Comparison of ENCODE assay signal across 24 mouse cellular contexts in genomic region chr4:89177514-89178307, GRCm38 (mm10). TPM values are rescaled to one million over a fixed set of nuclear protein-coding genes. Genes with fewer than 3 reads are reported as not detected.
DNase-seq lines count a peak whose midpoint lies in the region; ATAC-seq and TF ChIP-seq lines count a peak whose summit lies in the region.
"Had no signal": no experiment of that assay in that cellular context is flagged by ENCODE, and none has a peak within 500 bp of the region (broad histone marks: within the 10 kb centered on the region; RNA-seq: fewer than 3 reads in every experiment).

No protein-coding gene starts in this region.

- TF ChIP-seq POLR2A in bone marrow macrophage, adult 2 months (IDR thresholded peaks at IDR 0.05; ENCODE audit: borderline replicate concordance, low read depth, low read length), result no peak

- H3K36me3 ChIP-seq in embryonic facial prominence, embryonic 14.5 days (ENCODE audit: control insufficient read depth, insufficient read depth, low read length), result peaks cover 84% of the 10 kb centered on the region
- H3K36me3 ChIP-seq in embryonic facial prominence, embryonic 10.5 days (replicated peaks), result peaks cover 97% of the 10 kb centered on the region
- peaks cover 26% of the 10 kb centered on the region for H3K36me3 ChIP-seq in midbrain, postnatal 0 days (ENCODE audit: insufficient read depth, low read length)
- peaks cover 20% of the 10 kb centered on the region; the same call in 1 of the 2 replicates for H3K36me3 ChIP-seq in lung, postnatal 0 days (ENCODE audit: insufficient read depth, low read length)
- peaks cover 37% of the 10 kb centered on the region for H3K36me3 ChIP-seq in forebrain, embryonic 11.5 days (ENCODE audit: control insufficient read depth, insufficient read depth, low read length)

- no peak overlapping the region for H3K4me2 ChIP-seq in embryonic facial prominence, embryonic 14.5 days (ENCODE audit: low read depth, low read length)
- no peak overlapping the region for H3K4me2 ChIP-seq in midbrain, postnatal 0 days (ENCODE audit: low read depth, low read length, poor library complexity, severe bottlenecking)
- H3K4me2 ChIP-seq in lung, postnatal 0 days (replicated peaks; ENCODE audit: low read depth, low read length), result no peak overlapping the region
- H3K4me2 ChIP-seq in forebrain, embryonic 11.5 days (ENCODE audit: low read depth, low read length, severe bottlenecking), result no peak overlapping the region
- H3K4me2 ChIP-seq: embryonic facial prominence, embryonic 13.5 days; heart, embryonic 15.5 days; limb, embryonic 13.5 days; midbrain, embryonic 13.5 days had no signal

- no peak overlapping the region for H3K9ac ChIP-seq in embryonic facial prominence, embryonic 14.5 days (ENCODE audit: low read depth, low read length)
- no peak overlapping the region for H3K9ac ChIP-seq in midbrain, postnatal 0 days (replicated peaks; ENCODE audit: low read length, poor library complexity, severe bottlenecking)
- no peak overlapping the region for H3K9ac ChIP-seq in lung, postnatal 0 days (replicated peaks; ENCODE audit: low read depth)
- H3K9ac ChIP-seq in forebrain, embryonic 11.5 days (ENCODE audit: low read length), result no peak overlapping the region
- H3K9ac ChIP-seq: embryonic facial prominence, embryonic 13.5 days; heart, embryonic 15.5 days; limb, embryonic 13.5 days; liver, embryonic 14.5 days; midbrain, embryonic 13.5 days had no signal

- H3K4me3 ChIP-seq in embryonic facial prominence, embryonic 14.5 days (ENCODE audit: low read depth, low read length), result no peak overlapping the region
- H3K4me3 ChIP-seq in embryonic facial prominence, embryonic 10.5 days, result no peak overlapping the region
- H3K4me3 ChIP-seq in bone marrow macrophage, adult 2 months (ENCODE audit: insufficient read depth, low read length), result no peak overlapping the region
- H3K4me3 ChIP-seq in midbrain, postnatal 0 days (ENCODE audit: low read depth, low read length), result no peak overlapping the region
- no peak overlapping the region for H3K4me3 ChIP-seq in lung, postnatal 0 days (ENCODE audit: low read depth, low read length)
- H3K4me3 ChIP-seq in forebrain, embryonic 11.5 days (ENCODE audit: low read depth, low read length), result no peak overlapping the region
- H3K4me3 ChIP-seq: embryonic facial prominence, embryonic 13.5 days; forebrain, embryonic 10.5 days; heart, adult 2 months; heart, embryonic 15.5 days; limb, embryonic 13.5 days; midbrain, embryonic 13.5 days; myocyte had no signal

- 71% methylated on average over 6 of the region's 6 CpGs for WGBS in embryonic facial prominence, embryonic 14.5 days
- 88% methylated on average over 6 of the region's 6 CpGs for WGBS in embryonic facial prominence, embryonic 10.5 days
- 82% methylated on average over 6 of the region's 6 CpGs for WGBS in midbrain, postnatal 0 days
- WGBS in lung, postnatal 0 days, result 64% methylated on average over 6 of the region's 6 CpGs
- 85% methylated on average over 6 of the region's 6 CpGs for WGBS in forebrain, embryonic 11.5 days

- H3K4me1 ChIP-seq in embryonic facial prominence, embryonic 14.5 days (ENCODE audit: control insufficient read depth, insufficient read depth, low read length), result no peaks in the 10 kb centered on the region
- no peaks in the 10 kb centered on the region for H3K4me1 ChIP-seq in embryonic facial prominence, embryonic 10.5 days
- peaks cover 17% of the 10 kb centered on the region for H3K4me1 ChIP-seq in bone marrow macrophage, adult 2 months (ENCODE audit: control insufficient read depth, insufficient read depth, low read length)
- no peaks in the 10 kb centered on the region for H3K4me1 ChIP-seq in midbrain, postnatal 0 days (ENCODE audit: insufficient read depth, low read length)
- no peaks in the 10 kb centered on the region for H3K4me1 ChIP-seq in lung, postnatal 0 days (ENCODE audit: insufficient read depth, low read depth, low read length)
- no peaks in the 10 kb centered on the region for H3K4me1 ChIP-seq in forebrain, embryonic 11.5 days (replicated peaks; ENCODE audit: control insufficient read depth, insufficient read depth, low read length)
- H3K4me1 ChIP-seq: embryonic facial prominence, embryonic 13.5 days; forebrain, embryonic 10.5 days; heart, embryonic 15.5 days; limb, embryonic 13.5 days; midbrain, embryonic 13.5 days had no signal

- peak; percentile 21 for DNase-seq in embryonic facial prominence, embryonic 14.5 days (ENCODE audit: low spot score)
- DNase-seq in embryonic facial prominence, embryonic 10.5 days (ENCODE audit: low spot score), result no peak
- DNase-seq in 3T3-L1 (ENCODE audit: low read depth, low spot score), result peak; percentile 84
- peak; percentile 30 for DNase-seq in kidney, postnatal 10 days
- no peak for DNase-seq in midbrain, postnatal 0 days (ENCODE audit: low spot score)
- DNase-seq in lung, postnatal 0 days (ENCODE audit: low spot score), result no peak
- no peak for DNase-seq in forebrain, embryonic 11.5 days (ENCODE audit: low spot score)
- DNase-seq: adrenal gland, adult 8-10 months; cerebellum, adult 9-11 months; gastrocnemius, postnatal 10 days; heart, adult 2 months; lung, postnatal 10 days; spleen, adult 18-20 months; thymus, adult 18-20 months; thymus, postnatal 4 days had no signal

- no peak overlapping the region for H3K27ac ChIP-seq in embryonic facial prominence, embryonic 14.5 days (replicated peaks; ENCODE audit: low read depth, low read length)
- no peak overlapping the region for H3K27ac ChIP-seq in embryonic facial prominence, embryonic 10.5 days (replicated peaks)
- 0 out of 2 replicates have a peak overlapping the region, but pooled peaks have one; percentile 7 for H3K27ac ChIP-seq in bone marrow macrophage, adult 2 months (ENCODE audit: insufficient read depth, low read depth, low read length)
- H3K27ac ChIP-seq in midbrain, postnatal 0 days (ENCODE audit: low read depth, low read length), result no peak overlapping the region
- no peak overlapping the region for H3K27ac ChIP-seq in lung, postnatal 0 days (ENCODE audit: low read length)
- no peak overlapping the region for H3K27ac ChIP-seq in forebrain, embryonic 11.5 days (ENCODE audit: low read depth, low read length)
- H3K27ac ChIP-seq: embryonic facial prominence, embryonic 13.5 days; forebrain, embryonic 10.5 days; heart, adult 2 months; heart, embryonic 15.5 days; limb, embryonic 13.5 days; liver, embryonic 14.5 days; midbrain, embryonic 13.5 days had no signal

- no peaks in the 10 kb centered on the region for H3K9me3 ChIP-seq in embryonic facial prominence, embryonic 14.5 days (ENCODE audit: control insufficient read depth, low read length)
- no peaks in the 10 kb centered on the region for H3K9me3 ChIP-seq in embryonic facial prominence, embryonic 10.5 days
- H3K9me3 ChIP-seq in midbrain, postnatal 0 days (ENCODE audit: low read length), result no peaks in the 10 kb centered on the region
- H3K9me3 ChIP-seq in lung, postnatal 0 days (ENCODE audit: low read length), result no peaks in the 10 kb centered on the region
- no peaks in the 10 kb centered on the region for H3K9me3 ChIP-seq in forebrain, embryonic 11.5 days (ENCODE audit: control insufficient read depth, low read length)
- H3K9me3 ChIP-seq: embryonic facial prominence, embryonic 13.5 days; heart, embryonic 15.5 days; limb, embryonic 13.5 days; midbrain, embryonic 13.5 days had no signal

- TF ChIP-seq EP300 in lung, postnatal 0 days (IDR thresholded peaks at IDR 0.05), result no peak

- TF ChIP-seq CTCF in bone marrow macrophage, adult 2 months (IDR thresholded peaks at IDR 0.05; ENCODE audit: low read depth, low read length), result no peak
- TF ChIP-seq CTCF in midbrain, postnatal 0 days (IDR thresholded peaks at IDR 0.05), result no peak
- no peak for TF ChIP-seq CTCF in lung, postnatal 0 days (IDR thresholded peaks at IDR 0.05)

- H3K27me3 ChIP-seq in embryonic facial prominence, embryonic 14.5 days (replicated peaks; ENCODE audit: control insufficient read depth, insufficient read depth, low read length), result no peaks in the 10 kb centered on the region
- H3K27me3 ChIP-seq in embryonic facial prominence, embryonic 10.5 days (replicated peaks; ENCODE audit: low read depth, poor library complexity, severe bottlenecking), result no peaks in the 10 kb centered on the region
- H3K27me3 ChIP-seq in midbrain, postnatal 0 days (ENCODE audit: insufficient read depth, low read length), result no peaks in the 10 kb centered on the region
- H3K27me3 ChIP-seq in lung, postnatal 0 days (replicated peaks; ENCODE audit: insufficient read depth, low read length), result no peaks in the 10 kb centered on the region
- no peaks in the 10 kb centered on the region for H3K27me3 ChIP-seq in forebrain, embryonic 11.5 days (ENCODE audit: control insufficient read depth, insufficient read depth, low read length)
- H3K27me3 ChIP-seq: embryonic facial prominence, embryonic 13.5 days; heart, embryonic 15.5 days; limb, embryonic 13.5 days; midbrain, embryonic 13.5 days had no signal

- no peak for ATAC-seq in embryonic facial prominence, embryonic 14.5 days (ENCODE audit: low read depth)
- no peak for ATAC-seq in midbrain, postnatal 0 days (ENCODE audit: low FRiP score)
- no peak for ATAC-seq in lung, postnatal 0 days
- no peak for ATAC-seq in forebrain, embryonic 11.5 days (replicated peaks; ENCODE audit: low FRiP score)
- ATAC-seq: hindbrain, embryonic 16.5 days; midbrain, embryonic 13.5 days had no signal

RNA-seq across cellular contexts. Expression of gene Mtap, which starts 40.8 kb away (rescaled TPM):
- 65.9 and 75.8 TPM in 2 replicates for polyA plus RNA-seq in embryonic facial prominence, embryonic 14.5 days (2014; fragmentation: Nextera tagmentation; extraction: Ambion mirVana)
- 129 and 137 TPM in 2 replicates for polyA plus RNA-seq in embryonic facial prominence, embryonic 10.5 days (2016; fragmentation: Nextera tagmentation; extraction: Ambion mirVana)
- 11.2 and 14.4 TPM in 2 replicates for polyA plus RNA-seq in bone marrow macrophage, adult 2 months (2012; ENCODE audit: insufficient read depth, insufficient read length, missing spikeins)
- 7.6 and 8.6 TPM in 2 replicates for total RNA-seq in midbrain, postnatal 0 days (2014; rRNA removed)
- polyA plus RNA-seq in midbrain, postnatal 0 days (2015; fragmentation: Nextera tagmentation; extraction: Ambion mirVana), result 15.1 and 16.3 TPM in 2 replicates
- 16.1 and 17.0 TPM in 2 replicates for polyA plus RNA-seq in lung, postnatal 0 days (2015; fragmentation: Nextera tagmentation; extraction: Ambion mirVana)
- polyA plus RNA-seq in forebrain, embryonic 11.5 days (2014; fragmentation: Nextera tagmentation; extraction: Ambion mirVana), result 103 and 110 TPM in 2 replicates

Comparison
In these comparisons a context has a peak if more than half of its experiments do, and no peak if none do; other contexts are left out.
1. DNase-seq: peak in embryonic facial prominence, embryonic 14.5 days (single experiment), 3T3-L1 (single experiment) and kidney, postnatal 10 days (single experiment); none in embryonic facial prominence, embryonic 10.5 days (single experiment), midbrain, postnatal 0 days (single experiment), lung, postnatal 0 days (single experiment) and forebrain, embryonic 11.5 days (single experiment).